Mouse (Mus musculus) heart, postnatal 0 days (tissue): ENCODE measurements around the gene Slc6a5. TPM values are rescaled to one million over a fixed set of nuclear protein-coding genes. Genes with fewer than 3 reads are reported as not detected.

Experiments used
- ATAC-seq: fragments of 200-750 bp; cut with Nextera tagmentation; 2 replicates; pipeline ENCODE4 v1.8.0; 2017; ENCODE audit warnings: low read depth, moderate number of reproducible peaks, moderate library complexity; ENCODE audit not compliant: insufficient read depth
- DNase-seq: peaks from one replicate; pipeline ENCODE4 v3.0.0-alpha.2; 2016; ENCODE audit warnings: low spot score
- H3K27ac ChIP-seq: fragments of 300-500 bp; sonication (generic); 2 replicates; pipeline ENCODE4 v1.5.1; 2014; ENCODE audit warnings: low read depth, mild to moderate bottlenecking
- H3K27me3 ChIP-seq: fragments of 300-500 bp; sonication (generic); 2 replicates; pipeline ENCODE4 v1.6.1; 2014; ENCODE audit warnings: low read length, mixed read lengths; ENCODE audit not compliant: control insufficient read depth, insufficient read depth
- H3K36me3 ChIP-seq: fragments of 300-500 bp; sonication (generic); replicated peaks from 2 replicates; pipeline ENCODE4 v1.6.1; 2014; ENCODE audit warnings: low read length, mixed read lengths; ENCODE audit not compliant: control insufficient read depth, insufficient read depth
- H3K4me1 ChIP-seq: fragments of 300-500 bp; sonication (generic); 2 replicates; pipeline ENCODE4 v1.6.1; 2014; ENCODE audit warnings: antibody characterized with exemption; ENCODE audit not compliant: control insufficient read depth, insufficient read depth
- H3K4me2 ChIP-seq: fragments of 300-500 bp; sonication (generic); 2 replicates; pipeline ENCODE4 v1.6.1; 2014; ENCODE audit warnings: low read depth, mild to moderate bottlenecking, low read length, moderate library complexity
- H3K4me3 ChIP-seq: fragments of 300-500 bp; sonication (generic); 2 replicates; pipeline ENCODE4 v1.5.1; 2014; ENCODE audit warnings: low read depth, low read length
- H3K9ac ChIP-seq: fragments of 300-500 bp; sonication (generic); replicated peaks from 2 replicates; pipeline ENCODE4 v1.6.1; 2014; ENCODE audit warnings: low read depth, low read length, mixed read lengths
- H3K9me3 ChIP-seq: fragments of 300-500 bp; sonication (generic); replicated peaks from 2 replicates; pipeline ENCODE4 v1.6.1; 2016; ENCODE audit warnings: low read length; ENCODE audit not compliant: control insufficient read depth
- CTCF ChIP-seq: IDR thresholded peaks from 2 replicates; pipeline ENCODE4 v1.5.1; 2016; ENCODE audit warnings: antibody characterized with exemption, control low read depth, low read depth
- EP300 ChIP-seq: IDR thresholded peaks from 2 replicates; pipeline ENCODE4 v1.6.1; 2016; ENCODE audit warnings: antibody characterized with exemption, low read depth
- WGBS: fragments of 180-500 bp; shearing (Covaris S2); extraction: QIAGEN DNeasy Blood & Tissue Kit; methylation state at CpG from one replicate; pipeline ENCODE4 v1.1.7; 2014; 5-methylcytosine and 5-hydroxymethylcytosine counted together
- polyA plus RNA-seq: library from polyadenylated mRNA; unstranded; fragments of >200 nt; fragmentation: Nextera tagmentation; extraction: Ambion mirVana; gene quantifications from 2 replicates; pipeline ENCODE4 v1.2.1, GENCODE M21; 2015
- total RNA-seq: library from RNA; depleted of rRNA; stranded (reverse); fragments of >200 nt; gene quantifications from 2 replicates; pipeline ENCODE4 v1.2.3, GENCODE M21; 2014; ENCODE audit warnings: low replicate concordance; rRNA removed

Slc6a5 gene
- total RNA-seq (not detected in 2 replicates), polyA plus RNA-seq (not detected in 2 replicates)

- Histone ChIP-seq H3K27me3 (peaks cover 98% of the 10 kb centered on the region), H3K36me3 (no peaks in the 10 kb centered on the region), H3K27ac (no peak within 1 kb of the TSS), H3K9me3 (no peaks in the 10 kb centered on the region), H3K4me1 (no peaks in the 10 kb centered on the region), H3K9ac (no peak within 1 kb of the TSS), H3K4me2 (no peak within 1 kb of the TSS), H3K4me3 (no peak within 1 kb of the TSS)
- ATAC-seq (no peak), DNase-seq (no peak)
- 1% methylated on average over 15 of the region's 15 CpGs for WGBS
- TF ChIP-seq CTCF (no peak), EP300 (no peak)
Measured at GRCm38 (mm10) chr7:49909850-49910249, at the start of gene Slc6a5. TSS of gene Slc6a5 (plus strand) at chr7:49910146.

DNA sequence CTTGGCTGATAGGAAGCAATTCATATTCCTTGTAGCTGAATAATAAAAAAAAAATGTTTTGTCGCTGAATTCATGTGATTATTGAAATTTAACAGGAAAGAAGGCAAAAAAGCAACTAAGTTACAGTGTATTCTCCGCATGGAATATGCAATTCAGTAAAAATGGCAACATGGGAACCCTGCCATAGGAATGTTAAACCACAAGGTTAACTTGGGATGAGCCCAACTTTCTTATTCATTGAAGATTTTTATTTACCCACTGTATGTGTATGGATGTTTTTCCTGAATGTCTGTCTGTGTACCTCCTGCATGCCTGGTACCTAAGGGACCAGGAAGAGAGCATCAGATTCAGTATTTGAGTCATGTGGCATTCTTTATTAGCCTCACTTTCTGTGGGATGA is 48.8 kb upstream of the Slc6a5 start:
- Histone ChIP-seq H3K4me3 (no peak overlapping the region), H3K36me3 (peaks cover 26% of the 10 kb centered on the region), H3K9ac (no peak overlapping the region), H3K27ac (no peak overlapping the region), H3K9me3 (no peaks in the 10 kb centered on the region), H3K4me2 (no peak overlapping the region), H3K27me3 (no peaks in the 10 kb centered on the region), H3K4me1 (peaks cover 5% of the 10 kb centered on the region; the same call in 1 of the 2 replicates)
- DNase-seq (no peak), ATAC-seq (no peak)
- TF ChIP-seq CTCF, result no peak
- 96% methylated on average over 2 of the region's 2 CpGs for WGBS

DNA sequence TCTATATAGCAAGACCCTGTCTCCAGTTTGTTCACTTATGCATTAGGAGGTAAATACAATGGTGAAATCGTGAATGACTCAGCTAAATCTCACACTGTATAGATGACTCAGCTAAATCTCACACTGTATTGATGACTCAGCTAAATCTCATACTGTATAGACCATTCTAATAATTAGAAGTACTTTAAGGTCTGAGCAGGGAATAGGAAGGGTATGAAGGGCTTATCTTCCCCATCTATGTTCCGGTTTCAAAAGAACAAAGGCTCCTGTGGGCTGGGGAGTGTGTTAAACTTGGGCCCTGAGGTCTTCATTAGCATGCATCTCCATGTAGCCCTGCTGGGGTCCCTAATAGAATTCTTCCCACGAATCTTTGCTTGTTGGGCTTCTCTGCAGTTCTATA is 46.2 kb upstream of the Slc6a5 start:
- no peak for ATAC-seq
- TF ChIP-seq CTCF, result no peak
- TF ChIP-seq EP300, result no peak
- Histone ChIP-seq H3K36me3 (peaks cover 10% of the 10 kb centered on the region; the same call in 1 of the 2 replicates), H3K27ac (no peak overlapping the region), H3K4me2 (no peak overlapping the region), H3K9me3 (no peaks in the 10 kb centered on the region), H3K4me1 (peaks cover 5% of the 10 kb centered on the region; the same call in 1 of the 2 replicates), H3K27me3 (no peaks in the 10 kb centered on the region), H3K4me3 (no peak overlapping the region), H3K9ac (no peak overlapping the region)
- DNase-seq, result no peak
- WGBS, result 71% methylated on average over 3 of the region's 3 CpGs

GRCm38 (mm10) chr7:49869656-49870055 is 40.3 kb upstream of the Slc6a5 start:
- H3K27ac ChIP-seq, result no peak overlapping the region
- H3K4me1 ChIP-seq, result peaks cover 4% of the 10 kb centered on the region; the same call in 1 of the 2 replicates
- no peaks in the 10 kb centered on the region for H3K9me3 ChIP-seq
- ATAC-seq, result no peak
- H3K27me3 ChIP-seq, result no peaks in the 10 kb centered on the region
- WGBS, result 47% methylated on average over 5 of the region's 5 CpGs
- no peak overlapping the region for H3K4me3 ChIP-seq
- H3K4me2 ChIP-seq, result no peak overlapping the region
- TF ChIP-seq CTCF (no peak), EP300 (no peak)
- no peak overlapping the region for H3K9ac ChIP-seq
- H3K36me3 ChIP-seq, result no peaks in the 10 kb centered on the region
- no peak for DNase-seq

DNA sequence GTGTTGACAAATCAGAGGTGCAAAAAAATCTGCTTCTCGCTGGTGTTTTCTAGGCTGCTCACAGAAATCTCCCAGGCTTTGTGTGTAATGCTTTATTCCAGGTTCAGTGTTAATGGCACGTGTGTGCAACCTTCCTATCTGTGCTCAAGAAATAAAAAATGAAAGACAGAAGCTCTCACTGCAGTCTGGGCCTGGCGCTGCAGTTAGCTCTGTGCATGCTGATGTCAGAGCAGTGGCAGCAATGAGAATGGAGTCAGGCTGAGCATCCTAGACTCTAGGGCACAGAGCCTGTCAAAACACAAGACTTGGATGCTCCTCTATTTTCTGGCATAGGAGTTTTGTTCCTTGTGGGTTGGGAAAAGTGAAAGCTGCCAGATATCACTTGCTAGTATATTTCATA is 39.7 kb upstream of the Slc6a5 start:
- 31% methylated on average over 3 of the region's 3 CpGs for WGBS
- TF ChIP-seq EP300 (no peak), CTCF (no peak)
- ATAC-seq, result no peak
- H3K9me3 ChIP-seq, result no peaks in the 10 kb centered on the region
- no peaks in the 10 kb centered on the region for H3K27me3 ChIP-seq
- no peak overlapping the region for H3K4me2 ChIP-seq
- H3K4me3 ChIP-seq, result no peak overlapping the region
- no peak overlapping the region for H3K9ac ChIP-seq
- no peaks in the 10 kb centered on the region for H3K36me3 ChIP-seq
- H3K4me1 ChIP-seq, result peaks cover 4% of the 10 kb centered on the region; the same call in 1 of the 2 replicates
- no peak for DNase-seq
- no peak overlapping the region for H3K27ac ChIP-seq

- TF ChIP-seq CTCF, result no peak
- no peak for TF ChIP-seq EP300
- Histone ChIP-seq H3K9me3 (no peaks in the 10 kb centered on the region), H3K9ac (no peak overlapping the region), H3K4me2 (no peak overlapping the region), H3K36me3 (no peaks in the 10 kb centered on the region), H3K4me1 (no peaks in the 10 kb centered on the region), H3K4me3 (no peak overlapping the region), H3K27ac (no peak overlapping the region), H3K27me3 (no peaks in the 10 kb centered on the region)
- DNase-seq (no peak), ATAC-seq (no peak)
- 72% methylated on average over 5 of the region's 5 CpGs for WGBS
Measured at GRCm38 (mm10) chr7:49877307-49877706, 32.6 kb upstream of the Slc6a5 start.
